Mouse (Mus musculus): ENCODE results near the gene Rsl24d1. TPM values are rescaled to one million over a fixed set of nuclear protein-coding genes. Genes with fewer than 3 reads are reported as not detected.
"Not testable (repeated sequence)": the region's sequence is repeated elsewhere in the genome, so short reads cannot be mapped to it uniquely, and the experiment has no call there.

Gene Rsl24d1
- polyA plus RNA-seq, 1 experiment: 3.6 TPM

- H3K4me1 ChIP-seq (ENCODE audit: control insufficient read depth, insufficient read depth, insufficient read length, low read length): peaks cover 13% of the 10 kb centered on the region
- H3K27ac ChIP-seq (ENCODE audit: insufficient read depth, low read depth, low read length): no peak within 1 kb of the TSS
- H3K36me3 ChIP-seq (ENCODE audit: control insufficient read depth, insufficient read depth, low read length): no peaks in the 10 kb centered on the region
- no peaks in the 10 kb centered on the region for H3K27me3 ChIP-seq (ENCODE audit: control insufficient read depth, insufficient read depth, low read length)
- WGBS: 90% methylated on average over 5 of the region's 5 CpGs
- no peak within 1 kb of the TSS for H3K4me3 ChIP-seq (ENCODE audit: low read depth, low read length)
- TF ChIP-seq CTCF (IDR thresholded peaks at IDR 0.05; ENCODE audit: extremely low read depth, insufficient read length, insufficient replicate concordance, low read depth, low read length) (no peak), POLR2A (IDR thresholded peaks at IDR 0.05; ENCODE audit: low read depth, low read length) (no peak)
Observed at GRCm38 (mm10) chr9:73101536-73101935, 11.7 kb upstream of the Rsl24d1 start, which contains the start of gene Khdc3. TSS of gene Khdc3 (plus strand) at chr9:73101836.

- Histone ChIP-seq H3K36me3 (ENCODE audit: control insufficient read depth, insufficient read depth, low read length) (no peaks in the 10 kb centered on the region), H3K27ac (ENCODE audit: insufficient read depth, low read depth, low read length) (no peak within 1 kb of the TSS), H3K27me3 (ENCODE audit: control insufficient read depth, insufficient read depth, low read length) (no peaks in the 10 kb centered on the region), H3K4me1 (ENCODE audit: control insufficient read depth, insufficient read depth, insufficient read length, low read length) (peaks cover 13% of the 10 kb centered on the region), H3K4me3 (ENCODE audit: low read depth, low read length) (peak within 1 kb of the TSS; percentile 59)
- 97% methylated on average over 4 of the region's 4 CpGs for whole genome bisulfite sequencing
- TF ChIP-seq POLR2A (IDR thresholded peaks at IDR 0.05; ENCODE audit: low read depth, low read length) (no peak), CTCF (IDR thresholded peaks at IDR 0.05; ENCODE audit: extremely low read depth, insufficient read length, insufficient replicate concordance, low read depth, low read length) (no peak)
Observed at GRCm38 (mm10) chr9:73102181-73102580, 11.0 kb upstream of the Rsl24d1 start, which contains the start of gene Gm20509. TSS of gene Gm20509 (plus strand) at chr9:73102470.

- Histone ChIP-seq H3K27me3 (ENCODE audit: control insufficient read depth, insufficient read depth, low read length) (no peaks in the 10 kb centered on the region), H3K4me1 (ENCODE audit: control insufficient read depth, insufficient read depth, insufficient read length, low read length) (peaks cover 13% of the 10 kb centered on the region), H3K27ac (ENCODE audit: insufficient read depth, low read depth, low read length) (no peak overlapping the region), H3K4me3 (ENCODE audit: low read depth, low read length) (peak overlapping the region; percentile 59), H3K36me3 (ENCODE audit: control insufficient read depth, insufficient read depth, low read length) (no peaks in the 10 kb centered on the region)
- 10% methylated on average over 60 of the region's 60 CpGs for WGBS
- TF ChIP-seq POLR2A (IDR thresholded peaks at IDR 0.05; ENCODE audit: low read depth, low read length): no peak
- TF ChIP-seq CTCF (IDR thresholded peaks at IDR 0.05; ENCODE audit: extremely low read depth, insufficient read length, insufficient replicate concordance, low read depth, low read length): no peak
Observed at GRCm38 (mm10) chr9:73103159-73103879, 9.9 kb upstream of the Rsl24d1 start.

DNA sequence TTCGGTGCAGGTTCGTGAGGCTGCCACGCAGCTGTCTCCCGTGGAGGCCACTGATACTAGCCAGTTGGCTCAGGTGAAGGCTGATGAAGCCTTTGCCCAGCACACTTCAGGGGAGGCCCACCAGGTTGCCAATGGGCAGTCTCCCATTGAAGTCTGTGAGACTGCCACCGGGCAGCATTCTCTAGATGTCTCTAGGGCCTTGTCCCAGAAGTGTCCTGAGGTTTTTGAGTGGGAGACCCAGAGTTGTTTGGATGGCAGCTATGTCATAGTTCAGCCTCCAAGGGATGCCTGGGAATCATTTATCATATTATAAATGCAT is 9.4 kb upstream of the Rsl24d1 start:
- TF ChIP-seq CTCF (IDR thresholded peaks at IDR 0.05; ENCODE audit: extremely low read depth, insufficient read length, insufficient replicate concordance, low read depth, low read length): no peak
- TF ChIP-seq POLR2A (IDR thresholded peaks at IDR 0.05; ENCODE audit: low read depth, low read length): no peak
- Histone ChIP-seq H3K36me3 (ENCODE audit: control insufficient read depth, insufficient read depth, low read length) (no peaks in the 10 kb centered on the region), H3K27me3 (ENCODE audit: control insufficient read depth, insufficient read depth, low read length) (no peaks in the 10 kb centered on the region), H3K4me3 (ENCODE audit: low read depth, low read length) (peak overlapping the region; percentile 59), H3K4me1 (ENCODE audit: control insufficient read depth, insufficient read depth, insufficient read length, low read length) (peaks cover 13% of the 10 kb centered on the region), H3K27ac (ENCODE audit: insufficient read depth, low read depth, low read length) (no peak overlapping the region)
- WGBS: 42% methylated on average over 5 of the region's 5 CpGs

DNA sequence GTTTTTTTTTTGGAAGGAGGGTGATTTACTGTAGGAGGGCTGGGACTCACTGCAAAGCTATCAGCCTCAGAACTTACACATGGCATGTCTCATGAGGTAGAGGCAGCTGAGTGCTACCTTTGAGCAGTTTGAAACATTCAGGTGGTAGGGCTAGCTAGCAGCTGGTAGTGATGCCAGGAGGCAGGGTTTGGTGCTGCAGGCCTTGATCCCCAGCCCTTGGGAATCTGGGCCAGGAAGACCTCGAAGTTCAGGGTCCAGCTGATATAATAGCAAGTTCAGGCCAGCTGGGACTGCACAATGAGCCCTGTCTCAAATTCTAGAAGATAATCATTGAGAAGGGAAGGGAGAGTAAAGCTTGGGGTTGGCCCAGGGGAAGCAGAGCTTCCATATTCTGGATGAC is 8.1 kb upstream of the Rsl24d1 start:
- Histone ChIP-seq H3K4me3 (ENCODE audit: low read depth, low read length) (no peak overlapping the region), H3K4me1 (ENCODE audit: control insufficient read depth, insufficient read depth, insufficient read length, low read length) (peaks cover 13% of the 10 kb centered on the region), H3K27ac (ENCODE audit: insufficient read depth, low read depth, low read length) (no peak overlapping the region), H3K27me3 (ENCODE audit: control insufficient read depth, insufficient read depth, low read length) (no peaks in the 10 kb centered on the region), H3K36me3 (ENCODE audit: control insufficient read depth, insufficient read depth, low read length) (no peaks in the 10 kb centered on the region)
- TF ChIP-seq POLR2A (IDR thresholded peaks at IDR 0.05; ENCODE audit: low read depth, low read length) (no peak), CTCF (IDR thresholded peaks at IDR 0.05; ENCODE audit: extremely low read depth, insufficient read length, insufficient replicate concordance, low read depth, low read length) (no peak)
- 19% methylated on average over 1 of the region's 1 CpGs for WGBS

GRCm38 (mm10) chr9:73105771-73106170 is 7.5 kb upstream of the Rsl24d1 start:
- H3K27me3 ChIP-seq (ENCODE audit: control insufficient read depth, insufficient read depth, low read length): no peaks in the 10 kb centered on the region
- no peaks in the 10 kb centered on the region for H3K36me3 ChIP-seq (ENCODE audit: control insufficient read depth, insufficient read depth, low read length)
- H3K4me1 ChIP-seq (ENCODE audit: control insufficient read depth, insufficient read depth, insufficient read length, low read length): peaks cover 13% of the 10 kb centered on the region
- H3K4me3 ChIP-seq (ENCODE audit: low read depth, low read length): no peak overlapping the region
- no peak for TF ChIP-seq CTCF (IDR thresholded peaks at IDR 0.05; ENCODE audit: extremely low read depth, insufficient read length, insufficient replicate concordance, low read depth, low read length)
- TF ChIP-seq POLR2A (IDR thresholded peaks at IDR 0.05; ENCODE audit: low read depth, low read length): no peak
- no peak overlapping the region for H3K27ac ChIP-seq (ENCODE audit: insufficient read depth, low read depth, low read length)

DNA sequence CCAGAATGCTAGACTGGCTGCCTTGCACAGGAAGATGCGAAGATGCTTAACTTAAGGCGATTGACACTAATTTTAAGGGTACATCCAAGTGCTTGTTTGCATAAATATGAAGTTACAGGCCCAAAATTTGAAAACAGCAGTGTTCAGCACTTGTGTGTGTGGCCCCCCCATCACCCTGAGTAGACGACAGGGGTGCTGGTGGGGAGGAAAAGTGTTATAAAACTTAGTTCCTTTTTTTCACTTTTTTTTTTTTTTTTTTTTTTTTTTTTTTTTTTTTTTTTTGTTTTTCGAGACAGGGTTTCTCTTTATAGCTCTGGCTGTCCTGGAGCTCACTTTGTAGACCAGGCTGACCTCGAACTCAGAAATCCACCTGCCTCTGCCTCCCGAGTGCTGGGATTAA is 3.5 kb downstream of the Rsl24d1 start:
- peaks cover 37% of the 10 kb centered on the region for H3K36me3 ChIP-seq (ENCODE audit: control insufficient read depth, insufficient read depth, low read length)
- 90% methylated on average over 5 of the region's 6 CpGs for WGBS
- not testable (repeated sequence) for H3K4me1 ChIP-seq (ENCODE audit: control insufficient read depth, insufficient read depth, insufficient read length, low read length)

More for the DNA sequence above, 3.5 kb downstream of the Rsl24d1 start:
- not testable (repeated sequence) for H3K27me3 ChIP-seq (ENCODE audit: control insufficient read depth, insufficient read depth, low read length); H3K4me3 ChIP-seq (ENCODE audit: low read depth, low read length); H3K27ac ChIP-seq (ENCODE audit: insufficient read depth, low read depth, low read length)

Data from small intestine, adult 2 months (tissue).